Mouse (Mus musculus) forebrain, embryonic 16.5 days (tissue): ENCODE results near the gene Tradd. TPM values are rescaled to one million over a fixed set of nuclear protein-coding genes. Genes with fewer than 3 reads are reported as not detected.

ENCODE experiments used
- ATAC-seq: fragments of 200-750 bp; cut with Nextera tagmentation; 2 replicates; pipeline ENCODE4 v1.8.0; 2017; ENCODE audit warnings: mild to moderate bottlenecking, moderate library complexity
- H3K27ac ChIP-seq: fragments of 300-500 bp; sonication (generic); 2 replicates; pipeline ENCODE4 v1.5.1; 2014; ENCODE audit warnings: low read length, control low read depth
- H3K27me3 ChIP-seq: fragments of 300-500 bp; sonication (generic); replicated peaks from 2 replicates; pipeline ENCODE4 v1.6.1; 2014; ENCODE audit warnings: low read length; ENCODE audit not compliant: control insufficient read depth, insufficient read depth
- H3K36me3 ChIP-seq: fragments of 300-500 bp; sonication (generic); 2 replicates; pipeline ENCODE4 v1.6.1; 2014; ENCODE audit not compliant: control insufficient read depth, insufficient read depth
- H3K4me1 ChIP-seq: fragments of 300-500 bp; sonication (generic); replicated peaks from 2 replicates; pipeline ENCODE4 v1.6.1; 2014; ENCODE audit warnings: low read length; ENCODE audit not compliant: control insufficient read depth, insufficient read depth
- H3K4me2 ChIP-seq: fragments of 300-500 bp; sonication (generic); 2 replicates; pipeline ENCODE4 v1.6.1; 2014; ENCODE audit warnings: mild to moderate bottlenecking, low read length, control low read depth
- H3K4me3 ChIP-seq: fragments of 300-500 bp; sonication (generic); replicated peaks from 2 replicates; pipeline ENCODE4 v1.5.1; 2014; ENCODE audit warnings: mild to moderate bottlenecking, low read length, control low read depth
- H3K9ac ChIP-seq: fragments of 300-500 bp; sonication (generic); replicated peaks from 2 replicates; pipeline ENCODE4 v1.6.1; 2014; ENCODE audit warnings: low read depth, low read length, control low read depth
- H3K9me3 ChIP-seq: fragments of 300-500 bp; sonication (generic); 2 replicates; pipeline ENCODE4 v1.6.1; 2016; ENCODE audit warnings: low read length; ENCODE audit not compliant: control insufficient read depth
- WGBS: fragments of 180-500 bp; shearing (Covaris S2); extraction: QIAGEN DNeasy Blood & Tissue Kit; methylation state at CpG from one replicate; pipeline ENCODE4 v1.1.7; 2014; 5-methylcytosine and 5-hydroxymethylcytosine counted together
- polyA plus RNA-seq: library from polyadenylated mRNA; unstranded; fragments of >200 nt; fragmentation: Nextera tagmentation; extraction: Ambion mirVana; gene quantifications from 2 replicates; pipeline ENCODE4 v1.2.1, GENCODE M21; 2015

The Tradd gene
- polyA plus RNA-seq, 1 experiment from 2014 or later: 27.3 TPM

- Histone ChIP-seq H3K9ac (peak within 1 kb of the TSS; percentile 78), H3K27me3 (peaks cover 30% of the 10 kb centered on the region), H3K4me1 (peaks cover 23% of the 10 kb centered on the region), H3K36me3 (peaks cover 6% of the 10 kb centered on the region), H3K9me3 (no peaks in the 10 kb centered on the region), H3K27ac (no peak within 1 kb of the TSS), H3K4me2 (peak within 1 kb of the TSS; percentile 98), H3K4me3 (peak within 1 kb of the TSS; percentile 64)
- 3% methylated on average over 14 of the region's 14 CpGs for WGBS
- no peak for ATAC-seq
Measured at GRCm38 (mm10) chr8:105254966-105255350, 9.5 kb downstream of the Tradd start, which contains the start of gene B3gnt9. Gene B3gnt9, minus strand, starts transcription at chr8:105255153.

GRCm38 (mm10) chr8:105254152-105254965 lies 10.1 kb downstream of the Tradd start:
- H3K4me2 ChIP-seq: peak overlapping the region; percentile 98
- H3K36me3 ChIP-seq: peaks cover 9% of the 10 kb centered on the region
- no peak overlapping the region for H3K27ac ChIP-seq
- peak overlapping the region; percentile 78 for H3K9ac ChIP-seq
- under 1% methylated on average over 72 of the region's 74 CpGs for WGBS
- H3K4me1 ChIP-seq: peaks cover 17% of the 10 kb centered on the region
- H3K27me3 ChIP-seq: peaks cover 26% of the 10 kb centered on the region
- no peaks in the 10 kb centered on the region for H3K9me3 ChIP-seq
- H3K4me3 ChIP-seq: peak overlapping the region; percentile 64
- peak; percentile 88 for ATAC-seq

GRCm38 (mm10) chr8:105253766-105254151 lies 10.7 kb downstream of the Tradd start:
- H3K36me3 ChIP-seq: peaks cover 9% of the 10 kb centered on the region
- peaks cover 20% of the 10 kb centered on the region for H3K27me3 ChIP-seq
- peak; percentile 39 for ATAC-seq
- peak overlapping the region; percentile 78 for H3K9ac ChIP-seq
- H3K4me3 ChIP-seq: peak overlapping the region; percentile 64
- WGBS: 29% methylated on average over 20 of the region's 20 CpGs
- H3K27ac ChIP-seq: no peak overlapping the region
- H3K4me1 ChIP-seq: peaks cover 11% of the 10 kb centered on the region
- no peaks in the 10 kb centered on the region for H3K9me3 ChIP-seq
- peak overlapping the region; percentile 98 for H3K4me2 ChIP-seq

GRCm38 (mm10) chr8:105252680-105253537 lies 11.5 kb downstream of the Tradd start:
- 91% methylated on average over 10 of the region's 10 CpGs for WGBS
- Histone ChIP-seq H3K9me3 (no peaks in the 10 kb centered on the region), H3K27me3 (peaks cover 11% of the 10 kb centered on the region), H3K36me3 (peaks cover 12% of the 10 kb centered on the region), H3K4me1 (peaks cover 10% of the 10 kb centered on the region), H3K27ac (no peak overlapping the region), H3K4me2 (no peak overlapping the region), H3K4me3 (no peak overlapping the region), H3K9ac (no peak overlapping the region)
- no peak for ATAC-seq

GRCm38 (mm10) chr8:105251954-105252353 lies 12.5 kb downstream of the Tradd start:
- Histone ChIP-seq H3K27me3 (0 out of 2 replicates have a peak, but pooled peaks cover 8% of the 10 kb centered on the region), H3K4me3 (no peak overlapping the region), H3K27ac (no peak overlapping the region), H3K4me1 (peaks cover 10% of the 10 kb centered on the region), H3K4me2 (no peak overlapping the region), H3K36me3 (peaks cover 12% of the 10 kb centered on the region), H3K9ac (no peak overlapping the region), H3K9me3 (no peaks in the 10 kb centered on the region)
- 92% methylated on average over 6 of the region's 6 CpGs for WGBS
- no peak for ATAC-seq

- no peaks in the 10 kb centered on the region for H3K9me3 ChIP-seq
- H3K9ac ChIP-seq: no peak overlapping the region
- no peaks in the 10 kb centered on the region for H3K27me3 ChIP-seq
- no peak for ATAC-seq
- 95% methylated on average over 7 of the region's 7 CpGs for WGBS
- no peak overlapping the region for H3K4me3 ChIP-seq
- H3K4me1 ChIP-seq: no peaks in the 10 kb centered on the region
- peaks cover 22% of the 10 kb centered on the region for H3K36me3 ChIP-seq
- H3K4me2 ChIP-seq: no peak overlapping the region
- no peak overlapping the region for H3K27ac ChIP-seq
Measured at GRCm38 (mm10) chr8:105241016-105241415, 23.4 kb downstream of the Tradd start.

- Histone ChIP-seq H3K4me2 (no peak overlapping the region), H3K4me3 (no peak overlapping the region), H3K9me3 (no peaks in the 10 kb centered on the region), H3K4me1 (no peaks in the 10 kb centered on the region), H3K36me3 (peaks cover 22% of the 10 kb centered on the region), H3K27me3 (no peaks in the 10 kb centered on the region), H3K9ac (no peak overlapping the region), H3K27ac (no peak overlapping the region)
- no peak for ATAC-seq
- 88% methylated on average over 14 of the region's 14 CpGs for WGBS
Measured at GRCm38 (mm10) chr8:105237442-105238142, 26.8 kb downstream of the Tradd start.

GRCm38 (mm10) chr8:105235206-105235605 lies 29.2 kb downstream of the Tradd start:
- H3K27ac ChIP-seq: no peak overlapping the region
- H3K27me3 ChIP-seq: no peaks in the 10 kb centered on the region
- no peak overlapping the region for H3K9ac ChIP-seq
- H3K4me3 ChIP-seq: no peak overlapping the region
- 84% methylated on average over 1 of the region's 1 CpGs for WGBS
- H3K4me1 ChIP-seq: no peaks in the 10 kb centered on the region
- H3K36me3 ChIP-seq: peaks cover 12% of the 10 kb centered on the region
- no peak overlapping the region for H3K4me2 ChIP-seq
- no peak for ATAC-seq
- H3K9me3 ChIP-seq: no peaks in the 10 kb centered on the region
